Mouse (Mus musculus) olfactory bulb, adult 2 months (tissue): Measurements from ENCODE around the gene Bmt2. TPM values are rescaled to one million over a fixed set of nuclear protein-coding genes. Genes with fewer than 3 reads are reported as not detected.

ENCODE experiments used
- H3K27ac ChIP-seq: fragments of 200-500 bp; 2 replicates; pipeline ENCODE4 v1.5.1; 2012; ENCODE audit warnings: low read depth, low read length; ENCODE audit not compliant: insufficient read depth
- H3K4me1 ChIP-seq: fragments of 200-500 bp; 2 replicates; pipeline ENCODE4 v1.6.1; 2012; ENCODE audit warnings: low read length; ENCODE audit not compliant: control insufficient read depth, insufficient read depth
- H3K4me3 ChIP-seq: fragments of 200-500 bp; 2 replicates; pipeline ENCODE4 v1.5.1; 2012; ENCODE audit warnings: mild to moderate bottlenecking, low read depth, low read length, moderate library complexity; ENCODE audit not compliant: insufficient read depth
- CTCF ChIP-seq: fragments of 200-500 bp; IDR thresholded peaks from 2 replicates; pipeline ENCODE4 v1.5.1; 2012; ENCODE audit warnings: low read depth, mild to moderate bottlenecking, low read length, moderate library complexity; ENCODE audit not compliant: insufficient read depth
- POLR2A ChIP-seq: fragments of 200-500 bp; IDR thresholded peaks from 2 replicates; pipeline ENCODE4 v1.6.1; 2012; ENCODE audit warnings: mild to moderate bottlenecking, low read depth, low read length, moderate library complexity; ENCODE audit not compliant: insufficient read depth
- WGBS: fragments of 180-500 bp; shearing (Covaris S2); methylation state at CpG from one replicate; pipeline ENCODE4 v1.1.7; 2018; 5-methylcytosine and 5-hydroxymethylcytosine counted together
- polyA plus RNA-seq: library from polyadenylated mRNA; stranded (reverse); fragments of >200 nt; gene quantifications from 2 replicates; pipeline ENCODE4 v1.2.4, GENCODE M21; 2012; ENCODE audit warnings: low replicate concordance; ENCODE audit not compliant: missing spikeins, insufficient read depth, insufficient read length

Gene Bmt2
- polyA plus RNA-seq, result not detected in 2 replicates

DNA sequence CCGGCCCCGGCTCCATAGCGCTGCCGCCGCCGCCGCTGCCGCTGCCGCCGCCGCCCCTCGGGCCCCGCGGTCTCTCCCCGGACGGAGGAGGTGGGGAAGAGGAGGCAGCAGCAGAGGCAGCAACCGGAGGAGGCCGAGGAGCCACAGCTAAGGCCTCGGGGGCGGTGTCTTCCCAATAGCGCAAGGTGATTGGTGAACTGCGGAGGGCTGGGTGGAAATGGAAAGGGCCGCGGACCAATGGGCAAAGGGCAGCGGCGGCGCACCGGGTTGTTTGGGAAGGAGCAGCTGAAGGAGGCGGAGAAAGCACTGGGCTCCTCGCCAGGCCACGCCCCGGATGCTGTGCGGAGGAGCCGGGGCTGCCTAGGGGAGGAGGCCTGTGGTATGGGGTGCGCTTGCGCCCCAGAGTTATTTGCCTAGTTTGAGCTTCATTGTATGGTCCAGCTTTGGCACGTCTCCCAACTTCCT lies at the start of gene Bmt2:
Gene Bmt2 (minus strand): TSS at position 149 of the 465 bp plus-strand sequence.
- peaks cover 4% of the 10 kb centered on the region for H3K4me1 ChIP-seq
- peak within 1 kb of the TSS; percentile 81 for H3K27ac ChIP-seq
- TF ChIP-seq POLR2A (peak; percentile 90), CTCF (no peak)
- under 1% methylated on average over 37 of the region's 37 CpGs for WGBS
- H3K4me3 ChIP-seq, result peak within 1 kb of the TSS; percentile 96

DNA sequence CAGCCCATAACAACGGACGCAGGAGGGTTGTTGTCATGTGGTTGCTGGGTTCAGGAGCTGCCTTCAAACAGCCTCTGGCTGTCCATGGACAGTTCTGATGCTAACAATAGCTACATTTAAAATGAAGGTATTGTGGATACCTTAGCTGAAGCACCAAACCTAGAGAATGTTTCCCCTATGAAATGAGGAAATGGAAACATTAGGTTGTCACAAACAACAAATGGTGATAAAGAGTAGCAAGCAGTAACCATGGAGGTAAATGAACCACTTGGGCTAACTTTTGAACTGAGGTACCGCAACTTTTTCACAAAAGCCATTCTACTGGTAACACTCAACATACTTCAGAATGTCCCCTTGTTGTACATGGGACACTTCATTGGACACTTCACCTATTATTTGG lies 44.4 kb upstream of the Bmt2 start:
- WGBS, result 96% methylated on average over 3 of the region's 3 CpGs
- H3K4me3 ChIP-seq, result no peak overlapping the region
- H3K27ac ChIP-seq, result no peak overlapping the region
- H3K4me1 ChIP-seq, result no peaks in the 10 kb centered on the region
- no peak for TF ChIP-seq POLR2A
- TF ChIP-seq CTCF, result no peak

DNA sequence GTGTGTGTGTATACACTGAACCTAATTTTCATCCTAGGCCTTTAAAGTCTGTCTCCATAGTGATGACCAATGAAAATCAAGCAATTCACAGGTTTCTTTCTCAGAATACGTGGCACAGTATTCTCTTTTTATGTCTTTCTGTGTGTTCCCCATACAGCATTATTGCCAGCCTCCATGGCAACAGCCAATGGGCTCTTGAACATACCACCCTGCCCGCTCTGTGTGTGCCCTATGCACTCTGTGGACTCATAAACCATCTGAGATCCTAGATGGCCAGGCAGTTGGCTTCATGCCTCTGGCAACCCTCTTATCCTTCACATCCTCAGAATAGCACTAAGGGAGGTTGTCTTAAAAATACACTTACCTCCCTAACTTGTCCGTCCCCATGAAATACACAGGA lies 37.1 kb upstream of the Bmt2 start:
- WGBS, result 79% methylated on average over 3 of the region's 3 CpGs
- TF ChIP-seq CTCF, result no peak
- no peak for TF ChIP-seq POLR2A
- H3K4me1 ChIP-seq, result no peaks in the 10 kb centered on the region
- H3K4me3 ChIP-seq, result no peak overlapping the region
- H3K27ac ChIP-seq, result no peak overlapping the region

DNA sequence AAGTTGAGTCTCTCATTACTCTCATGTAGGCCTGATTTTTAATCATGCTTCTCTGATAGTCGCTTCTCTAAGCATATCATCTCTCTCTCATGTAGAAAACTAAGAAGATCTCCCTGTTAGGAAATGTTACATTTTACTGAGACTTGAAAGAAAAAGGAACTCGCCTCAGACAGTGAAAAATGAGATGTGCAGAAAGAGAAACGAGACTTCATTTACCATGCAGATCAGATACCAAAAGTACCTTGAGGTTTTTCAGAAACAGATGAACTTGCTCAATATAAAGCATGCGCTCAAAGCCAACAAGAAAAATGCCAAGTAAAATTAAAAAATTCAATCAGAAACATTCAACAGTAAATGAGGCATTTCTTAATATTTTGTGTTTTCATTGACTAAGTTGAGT lies 19.1 kb upstream of the Bmt2 start:
- no peak overlapping the region for H3K27ac ChIP-seq
- no peaks in the 10 kb centered on the region for H3K4me1 ChIP-seq
- no peak overlapping the region for H3K4me3 ChIP-seq
- 85% methylated on average over 4 of the region's 4 CpGs for WGBS
- TF ChIP-seq CTCF (no peak), POLR2A (no peak)

DNA sequence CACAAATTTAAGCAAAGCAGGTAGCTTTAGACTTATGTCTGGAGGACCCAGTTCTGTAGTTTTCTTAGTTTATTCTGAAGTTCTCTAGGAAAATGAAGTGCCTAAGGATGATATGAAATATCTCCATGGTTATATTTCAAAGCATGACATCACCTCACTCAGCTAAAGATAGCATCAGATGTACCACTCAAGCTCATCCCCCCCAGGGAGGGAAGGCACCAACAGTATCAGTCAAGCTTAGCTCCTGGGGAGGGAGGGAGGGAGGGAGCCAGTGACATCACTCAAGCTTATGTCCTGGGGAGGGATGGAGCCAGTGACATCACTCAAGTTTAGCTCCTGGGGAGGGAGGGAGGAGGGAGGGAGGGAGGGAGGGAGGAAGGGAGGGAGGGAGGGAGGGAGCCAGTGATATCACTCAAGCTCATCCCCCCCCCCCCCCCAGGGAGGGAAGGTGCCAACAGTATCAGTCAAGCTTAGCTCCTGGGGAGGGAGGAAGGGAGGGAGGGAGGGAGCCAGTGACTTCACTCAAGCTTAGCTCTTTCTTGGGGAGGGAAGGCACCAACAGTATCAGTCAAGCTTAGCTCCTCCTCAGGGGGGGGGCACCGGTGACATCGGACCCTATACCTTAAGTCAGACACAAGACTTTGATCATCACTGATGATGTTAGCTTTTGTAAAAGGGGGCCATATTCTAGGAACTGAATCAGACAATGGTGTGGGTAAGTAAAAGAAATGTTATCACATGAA lies 17.5 kb upstream of the Bmt2 start:
- 91% methylated on average over 2 of the region's 2 CpGs for WGBS
- TF ChIP-seq POLR2A (no peak), CTCF (no peak)
- H3K4me3 ChIP-seq, result no peak overlapping the region
- H3K27ac ChIP-seq, result no peak overlapping the region
- H3K4me1 ChIP-seq, result no peaks in the 10 kb centered on the region

DNA sequence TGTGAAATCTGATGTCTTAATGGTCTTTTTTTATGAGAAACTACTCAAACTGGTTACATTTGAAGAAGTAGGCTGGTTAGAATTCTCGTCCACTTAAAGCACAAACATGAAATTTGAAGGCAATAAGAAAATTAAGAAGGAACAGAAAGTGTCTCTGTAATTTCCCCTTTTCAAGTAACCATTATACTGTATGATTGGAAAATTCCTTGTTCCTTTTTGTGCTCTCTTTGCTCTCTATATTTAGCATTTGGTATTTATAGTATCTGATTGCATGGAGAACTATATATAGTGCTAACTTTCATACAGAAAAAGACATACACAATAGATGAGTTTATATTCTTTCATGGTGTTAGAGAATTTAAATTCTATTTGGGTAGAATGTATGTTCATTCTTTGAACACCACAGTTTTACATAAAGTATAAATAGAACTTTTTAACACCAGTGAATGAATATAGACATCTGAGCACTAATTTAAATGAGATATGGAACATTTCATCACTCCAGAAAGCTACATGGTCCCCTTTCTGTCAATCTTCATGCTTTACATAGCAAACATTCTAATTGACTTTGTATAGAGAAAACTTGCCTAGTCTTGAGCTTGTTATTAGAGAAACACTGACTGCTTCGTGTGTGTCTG lies 14.0 kb upstream of the Bmt2 start:
- Histone ChIP-seq H3K4me1 (no peaks in the 10 kb centered on the region), H3K27ac (no peak overlapping the region), H3K4me3 (no peak overlapping the region)
- TF ChIP-seq POLR2A (no peak), CTCF (no peak)
- 63% methylated on average over 2 of the region's 2 CpGs for WGBS

DNA sequence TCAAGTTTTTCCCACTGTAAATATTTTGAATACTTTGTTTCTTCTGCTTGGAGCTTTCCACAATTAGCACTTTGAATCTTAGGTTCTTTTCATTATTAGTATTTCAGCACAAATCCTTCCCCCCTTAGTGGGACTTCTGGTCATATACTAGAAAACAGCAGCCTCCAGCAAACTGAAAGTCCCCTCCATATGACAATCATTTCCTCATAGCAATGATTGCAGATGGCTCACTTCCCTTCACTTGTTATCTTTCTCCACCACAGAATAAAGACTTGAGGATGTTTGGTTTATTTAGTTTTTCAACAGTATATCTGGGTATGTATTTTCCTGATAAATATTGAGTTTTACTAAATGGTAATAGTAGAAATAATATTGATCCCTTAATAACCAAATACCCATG lies 12.6 kb upstream of the Bmt2 start:
- Histone ChIP-seq H3K4me1 (no peaks in the 10 kb centered on the region), H3K4me3 (no peak overlapping the region), H3K27ac (no peak overlapping the region)
- TF ChIP-seq POLR2A (no peak), CTCF (no peak)

DNA sequence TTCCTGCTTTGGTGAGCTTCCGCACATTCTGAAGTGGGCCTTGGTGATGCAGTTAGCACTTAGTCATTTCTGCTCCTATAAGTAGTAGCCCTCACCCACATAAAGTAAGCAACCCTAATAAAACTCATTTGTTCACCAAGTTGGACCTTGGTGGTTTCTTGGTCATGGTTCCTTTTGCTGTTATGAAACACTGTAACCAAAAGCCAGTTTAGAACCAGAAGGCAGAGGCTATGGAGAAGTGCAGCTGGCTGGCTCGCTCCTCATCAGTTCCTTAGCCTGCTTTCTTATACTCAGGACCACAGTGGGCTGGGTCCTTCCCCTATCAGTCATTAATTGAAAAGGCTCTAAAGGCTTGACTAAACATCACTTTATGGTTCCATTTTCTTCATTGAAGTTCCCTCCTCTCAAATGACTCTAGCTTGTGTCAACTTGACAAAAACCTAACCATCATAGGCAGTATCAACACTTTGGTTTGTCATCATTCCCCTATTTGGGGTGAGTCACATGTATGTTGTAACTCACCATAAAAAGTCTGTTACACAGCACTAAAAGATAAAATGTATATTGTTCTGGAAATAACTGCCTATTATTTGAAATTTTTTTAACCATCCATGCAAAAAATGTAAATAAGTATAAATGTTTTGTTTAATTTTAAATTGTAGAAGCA lies 6.3 kb upstream of the Bmt2 start:
- 96% methylated on average over 2 of the region's 2 CpGs for WGBS
- Histone ChIP-seq H3K4me1 (no peaks in the 10 kb centered on the region), H3K4me3 (no peak overlapping the region), H3K27ac (no peak overlapping the region)
- TF ChIP-seq CTCF (no peak), POLR2A (no peak)

DNA sequence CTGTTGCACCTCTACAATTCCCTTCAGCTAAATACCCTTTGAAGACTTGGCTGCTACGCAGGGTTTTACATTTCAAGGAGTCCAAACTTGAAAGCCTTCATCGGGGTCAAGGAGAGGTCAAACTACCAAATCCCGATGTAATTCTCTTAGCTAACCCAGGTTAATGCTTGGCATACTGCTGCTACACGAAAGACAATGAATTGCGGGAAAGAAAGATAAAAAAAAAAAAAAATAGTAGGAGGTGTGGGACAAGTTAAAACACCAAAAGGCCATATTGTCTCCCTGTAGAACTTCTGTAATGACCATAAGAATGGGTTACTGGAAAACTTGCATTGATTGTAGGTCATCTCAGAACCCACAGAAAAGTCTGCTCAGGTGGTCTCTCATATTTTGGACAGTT lies 583 bp upstream of the Bmt2 start:
- 16% methylated on average over 5 of the region's 5 CpGs for WGBS
- Histone ChIP-seq H3K4me3 (peak overlapping the region; percentile 96), H3K4me1 (peaks cover 2% of the 10 kb centered on the region), H3K27ac (peak overlapping the region; percentile 17; the same call in 1 of the 2 replicates)
- TF ChIP-seq CTCF (no peak), POLR2A (no peak)
